Mouse (Mus musculus) embryo, embryonic 10.5 days (tissue): Measurements from ENCODE around the gene Rassf3.
A peak's percentile ranks its signal among the peaks of the same experiment; 100 is the strongest.

Experiments
- DNase-seq: peaks from one replicate; pipeline ENCODE4 v3.0.0-alpha.2; 2015; ENCODE audit warnings: low spot score

Rassf3 gene

DNA sequence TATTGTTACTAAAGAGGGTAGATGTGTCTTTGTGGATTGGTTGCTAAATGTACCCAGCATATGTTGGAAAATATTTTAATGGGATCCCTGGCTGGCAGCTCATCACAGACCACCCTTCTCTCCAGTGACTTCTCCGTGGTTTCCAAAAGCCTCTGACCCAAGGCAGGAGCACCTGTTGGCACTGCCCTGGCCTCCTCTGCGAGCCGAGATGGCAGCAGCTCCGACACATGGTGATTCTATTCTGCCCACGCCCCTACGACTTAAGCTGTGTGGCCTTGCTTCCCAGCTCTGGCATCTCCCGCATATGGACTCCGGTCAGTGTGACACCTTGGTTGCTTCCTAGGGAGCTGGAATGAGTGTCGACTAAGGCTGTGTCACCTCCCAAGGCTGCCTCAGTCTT, 73.0 kb downstream of the Rassf3 start:
- DNase-seq, result no peak

DNA sequence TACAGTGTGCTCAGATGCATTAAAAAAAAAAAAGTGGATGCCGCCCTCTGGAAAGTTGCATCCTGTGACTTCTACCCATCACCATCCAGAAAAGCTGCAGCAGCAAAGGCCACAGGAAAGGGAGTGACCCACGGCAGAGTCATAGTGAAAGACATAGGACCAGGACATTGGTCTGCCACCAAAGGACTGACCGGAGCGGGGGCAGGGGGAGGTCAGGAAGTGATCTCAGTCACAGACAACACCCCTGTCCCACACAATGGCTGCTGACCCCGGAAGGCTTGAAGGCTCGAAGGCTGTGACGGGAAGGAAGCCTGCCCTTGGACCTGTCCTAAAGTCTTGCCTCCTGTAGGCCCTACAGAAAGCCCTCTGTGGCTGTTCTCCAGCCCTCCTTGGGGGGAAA, 75.1 kb downstream of the Rassf3 start:
- no peak for DNase-seq

DNA sequence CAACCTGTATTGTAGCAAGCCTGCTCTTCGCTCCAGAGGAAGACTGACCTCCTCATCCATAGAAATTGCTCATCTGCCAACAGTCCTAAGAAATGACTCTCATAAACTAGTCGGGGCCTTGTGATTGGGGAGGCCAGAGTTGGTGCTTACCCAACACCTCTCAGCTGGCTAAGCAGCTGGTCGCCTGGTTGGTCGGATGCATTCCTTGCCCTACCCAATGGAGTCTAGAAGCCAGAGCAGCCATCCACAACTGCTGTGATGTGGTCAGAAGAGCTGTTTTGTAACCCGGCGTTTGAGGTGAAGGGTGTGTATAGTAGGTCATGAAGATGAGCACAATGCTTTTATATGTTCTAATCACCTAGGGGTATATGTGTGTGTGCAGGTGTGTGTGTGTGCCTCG, 77.5 kb downstream of the Rassf3 start:
- no peak for DNase-seq

DNA sequence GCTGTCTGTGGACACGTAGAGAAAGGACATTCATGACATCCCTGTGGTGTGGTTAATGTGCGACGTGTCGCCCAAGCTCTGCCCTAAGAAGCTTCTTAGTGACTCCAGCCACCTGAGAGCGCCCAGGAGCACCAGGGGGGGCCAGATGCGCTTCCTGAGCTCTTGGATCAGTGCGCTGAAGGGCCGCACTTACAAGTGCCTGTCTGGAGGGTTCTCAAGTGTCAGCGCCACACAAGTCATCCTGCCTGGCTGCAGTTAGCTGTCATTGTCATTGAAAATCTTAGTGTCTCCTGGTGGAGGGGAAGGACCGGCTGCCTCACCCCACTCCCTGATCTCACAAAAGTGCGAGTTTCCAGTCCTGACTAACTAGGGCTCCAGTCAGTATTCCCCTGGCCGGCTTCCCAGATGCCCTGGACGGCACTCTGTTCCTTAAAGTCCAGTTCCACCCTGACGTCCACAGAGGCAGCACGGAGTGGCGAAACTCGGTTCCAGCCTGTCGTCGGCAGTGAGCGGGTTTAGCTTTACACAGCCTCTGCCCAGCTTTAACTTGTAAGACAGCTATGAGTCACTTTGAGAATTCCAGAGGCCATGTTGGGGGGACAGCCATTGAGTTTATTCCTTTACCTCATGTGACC, 80.5 kb downstream of the Rassf3 start:
- DNase-seq, result no peak

DNA sequence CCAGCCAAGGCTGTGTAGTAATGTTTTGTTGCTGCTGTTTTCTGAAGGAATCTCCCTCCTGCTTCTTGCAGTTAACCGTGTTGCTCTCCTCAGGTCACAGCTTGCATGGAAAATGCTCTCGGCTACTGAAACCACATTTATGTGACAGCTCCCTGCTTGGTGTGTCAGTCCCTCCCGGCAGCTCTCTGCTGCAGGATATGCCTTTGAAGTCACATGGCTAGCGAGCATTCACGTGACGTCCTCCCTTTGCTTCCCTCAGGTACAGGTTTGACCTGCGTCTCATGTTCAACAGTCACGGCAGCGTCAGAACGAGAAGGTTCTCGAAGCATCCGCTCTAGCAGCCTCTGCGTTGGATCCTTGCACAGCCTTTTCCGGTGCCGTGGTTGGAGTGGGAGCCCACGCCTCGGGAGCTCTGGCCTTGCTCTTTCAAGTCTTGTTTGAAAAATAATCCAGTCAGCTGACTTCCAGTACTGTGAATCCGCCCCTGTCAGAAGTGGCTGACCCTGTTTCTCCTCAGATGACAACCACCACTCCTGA, 81.3 kb downstream of the Rassf3 start:
- no peak for DNase-seq

DNA sequence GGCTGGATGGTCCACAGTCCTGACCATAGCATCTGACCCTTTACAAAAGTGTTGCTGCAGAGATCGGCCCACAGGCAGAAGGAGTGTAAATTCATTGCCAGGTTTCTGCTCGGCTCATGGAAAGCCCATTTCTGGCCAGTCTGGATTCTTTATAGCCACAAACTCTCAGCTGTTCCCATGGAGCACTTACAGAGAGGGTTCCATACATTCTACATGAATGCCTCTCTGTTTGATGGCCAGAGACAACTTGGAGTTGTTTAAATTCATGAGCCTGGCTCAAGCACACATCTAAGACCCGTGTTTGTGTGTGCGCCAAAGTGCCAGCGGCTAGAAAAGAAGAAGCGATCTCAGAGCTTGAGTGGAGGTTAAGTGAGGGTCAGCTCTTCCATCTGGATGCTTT, 81.9 kb downstream of the Rassf3 start:
- no peak for DNase-seq

DNA sequence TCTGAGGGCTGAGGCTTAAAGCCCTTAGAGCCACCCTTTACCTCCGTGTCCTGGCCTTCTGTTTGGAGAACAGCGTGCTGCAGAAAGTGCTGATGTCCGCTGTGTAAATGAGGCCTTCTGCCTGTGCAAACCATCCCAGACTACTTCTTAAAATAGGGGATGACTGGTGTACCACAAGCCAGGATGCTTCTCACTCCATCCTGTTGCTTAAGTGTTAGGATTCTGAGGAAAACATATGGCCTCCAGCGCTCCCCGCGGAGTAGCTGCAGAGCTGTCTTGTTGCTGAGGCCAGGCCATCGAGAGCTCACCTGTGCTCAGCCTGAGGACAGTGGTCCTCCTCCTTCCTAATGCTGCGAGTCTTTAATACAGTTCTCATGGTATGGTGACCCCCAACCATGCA, 84.2 kb downstream of the Rassf3 start:
- DNase-seq, result no peak

DNA sequence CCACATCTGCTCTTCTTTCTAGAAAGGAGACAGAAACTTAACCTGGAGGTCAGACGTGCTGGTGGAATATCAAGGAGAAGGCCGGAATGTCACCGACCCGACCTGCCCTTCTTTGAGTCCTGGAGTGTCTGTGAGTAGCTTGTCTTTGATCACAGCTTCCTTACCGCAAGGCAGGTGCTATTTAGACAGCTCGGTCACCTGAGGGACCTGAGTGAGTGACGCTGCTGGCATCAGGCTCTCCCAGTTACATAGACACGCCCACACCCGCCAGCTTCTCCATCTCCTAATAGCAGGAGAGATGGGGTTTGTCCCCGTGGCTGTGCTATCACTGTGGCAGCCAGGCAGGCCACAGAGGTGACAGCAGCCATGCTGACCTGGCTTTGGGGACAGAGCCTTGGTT, 85.5 kb downstream of the Rassf3 start:
- no peak for DNase-seq

DNA sequence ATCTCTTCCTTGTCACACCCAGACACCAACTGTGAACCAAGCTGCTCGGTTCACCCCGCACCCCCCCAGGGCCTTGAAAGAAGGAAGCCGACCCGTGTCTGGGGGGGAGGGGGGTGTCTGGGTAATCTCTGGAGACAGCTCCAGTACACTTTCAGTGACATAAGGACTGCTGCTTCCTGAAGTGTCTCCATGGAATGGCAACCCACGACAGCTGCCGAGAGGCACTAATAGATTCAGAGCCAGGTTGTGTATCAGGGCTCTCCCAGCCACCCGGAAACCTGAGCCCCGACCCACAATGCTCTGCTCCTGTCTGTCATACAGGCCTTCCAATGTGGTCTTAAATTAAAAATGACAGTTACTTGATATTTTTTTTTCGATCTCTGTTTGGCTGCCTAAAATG, 89.8 kb downstream of the Rassf3 start:
- DNase-seq, result peak; percentile 27

DNA sequence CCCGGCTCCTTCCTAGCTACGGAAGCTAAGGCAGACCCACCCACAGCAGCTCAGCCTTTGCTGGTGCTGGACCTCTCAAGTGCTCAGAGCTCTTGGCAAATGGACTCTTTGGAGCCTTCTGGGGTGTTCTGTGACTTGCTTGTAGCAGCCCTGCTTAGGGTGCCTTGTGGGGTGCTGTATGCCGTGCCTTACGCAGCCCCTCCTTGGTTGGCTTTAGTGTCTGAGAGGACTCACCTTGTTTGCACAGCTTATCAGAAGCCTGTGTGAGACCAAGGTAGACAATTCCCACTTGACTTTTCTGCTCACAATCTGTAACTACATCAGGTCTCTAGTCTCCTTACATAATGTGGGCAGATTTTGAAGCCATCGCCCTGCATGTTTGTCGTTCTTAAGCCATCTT, 90.5 kb downstream of the Rassf3 start:
- DNase-seq, result no peak

DNA sequence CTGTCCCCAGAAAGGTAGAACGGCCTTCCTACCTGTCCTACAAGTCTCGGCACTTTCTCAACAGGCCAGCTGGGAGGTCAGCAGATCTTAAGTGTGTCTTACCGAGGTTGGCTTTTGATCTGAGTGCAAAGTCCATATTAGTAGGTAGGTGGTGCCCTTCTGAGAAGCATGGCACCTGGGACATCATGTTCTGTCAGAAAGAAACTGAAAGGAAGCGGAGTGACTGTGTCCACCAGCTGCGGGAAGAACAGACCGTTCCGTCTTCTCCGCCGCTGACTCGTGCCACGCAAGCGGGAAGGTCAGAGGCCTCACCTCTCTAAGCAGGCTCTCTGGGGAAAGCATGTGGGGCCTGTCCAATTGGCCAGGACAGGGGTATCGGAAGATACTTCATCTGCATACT, 91.4 kb downstream of the Rassf3 start:
- no peak for DNase-seq

DNA sequence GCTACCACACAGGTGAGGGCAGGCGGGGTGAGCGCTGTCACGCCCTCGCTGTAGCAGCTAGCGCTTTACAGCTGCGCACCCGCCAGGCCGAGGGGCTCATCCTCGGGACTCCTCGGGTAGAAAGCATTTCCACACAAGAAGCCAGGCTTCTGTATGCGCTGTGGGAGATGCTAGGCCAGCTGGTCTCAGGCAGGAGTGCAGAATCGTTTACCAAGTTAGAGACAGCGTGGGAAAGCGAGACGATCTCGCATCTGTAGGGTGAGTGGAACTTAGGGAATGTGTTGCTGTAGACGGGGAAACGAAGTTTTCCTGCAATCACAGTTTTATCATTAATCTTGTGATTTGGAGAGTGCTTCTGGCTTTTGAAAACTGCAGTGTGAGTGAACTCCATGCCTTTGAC, 94.9 kb downstream of the Rassf3 start:
- no peak for DNase-seq

DNA sequence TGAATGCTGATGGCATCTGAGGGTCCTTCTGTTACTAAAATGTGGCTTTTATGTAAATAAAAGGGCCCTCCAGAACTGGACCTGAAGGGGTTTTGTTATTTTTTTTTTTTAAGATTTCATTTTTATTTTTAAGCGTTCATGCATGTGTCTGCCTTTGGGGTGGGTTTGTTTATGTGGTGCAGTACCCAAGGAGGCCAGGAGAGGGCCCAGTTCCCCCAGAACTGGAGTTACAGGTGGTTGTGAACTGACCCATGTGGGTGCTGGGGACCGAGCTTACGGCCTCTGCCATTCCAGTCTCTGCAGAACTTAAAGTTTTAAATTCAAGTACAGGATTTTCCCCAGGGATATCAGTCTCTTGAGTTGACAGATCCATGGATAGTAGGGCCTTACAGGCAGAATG, 96.8 kb downstream of the Rassf3 start:
- DNase-seq, result no peak

DNA sequence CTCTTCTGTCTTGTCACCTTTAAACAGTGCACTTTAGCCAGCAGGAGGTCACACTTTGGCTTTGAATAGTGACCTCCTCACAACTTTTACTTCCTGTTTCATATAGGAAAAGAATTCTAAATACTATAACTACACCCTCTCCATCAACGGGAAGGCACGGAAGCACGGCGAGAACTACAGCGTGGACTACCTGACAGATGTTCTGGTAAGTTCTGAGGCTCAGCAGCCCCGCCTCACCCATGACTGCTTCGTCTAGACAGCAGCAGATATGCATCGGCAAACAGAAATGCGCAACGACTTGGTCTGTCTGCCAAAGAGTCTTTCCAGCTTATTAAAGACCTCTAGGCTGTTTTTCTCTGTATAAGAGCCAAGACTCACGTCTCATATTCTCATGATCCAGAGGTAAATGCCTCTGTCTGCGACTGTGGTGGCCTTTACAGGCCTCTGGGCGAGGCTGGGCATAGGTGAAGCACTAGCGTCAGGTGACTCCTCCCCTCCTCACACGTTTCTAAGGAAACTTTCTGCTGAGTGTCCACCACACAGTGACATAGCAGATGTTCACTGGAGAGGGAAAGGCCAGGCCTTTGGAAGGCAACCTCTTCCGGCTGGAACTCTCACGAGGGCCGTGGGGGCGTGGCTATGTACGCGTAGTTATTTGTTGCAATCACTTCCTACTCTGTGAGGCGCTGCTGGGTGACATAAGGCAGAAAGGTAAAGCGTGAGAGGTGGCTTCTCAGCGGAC, 99.4 kb downstream of the Rassf3 start:
- DNase-seq, result no peak

DNA sequence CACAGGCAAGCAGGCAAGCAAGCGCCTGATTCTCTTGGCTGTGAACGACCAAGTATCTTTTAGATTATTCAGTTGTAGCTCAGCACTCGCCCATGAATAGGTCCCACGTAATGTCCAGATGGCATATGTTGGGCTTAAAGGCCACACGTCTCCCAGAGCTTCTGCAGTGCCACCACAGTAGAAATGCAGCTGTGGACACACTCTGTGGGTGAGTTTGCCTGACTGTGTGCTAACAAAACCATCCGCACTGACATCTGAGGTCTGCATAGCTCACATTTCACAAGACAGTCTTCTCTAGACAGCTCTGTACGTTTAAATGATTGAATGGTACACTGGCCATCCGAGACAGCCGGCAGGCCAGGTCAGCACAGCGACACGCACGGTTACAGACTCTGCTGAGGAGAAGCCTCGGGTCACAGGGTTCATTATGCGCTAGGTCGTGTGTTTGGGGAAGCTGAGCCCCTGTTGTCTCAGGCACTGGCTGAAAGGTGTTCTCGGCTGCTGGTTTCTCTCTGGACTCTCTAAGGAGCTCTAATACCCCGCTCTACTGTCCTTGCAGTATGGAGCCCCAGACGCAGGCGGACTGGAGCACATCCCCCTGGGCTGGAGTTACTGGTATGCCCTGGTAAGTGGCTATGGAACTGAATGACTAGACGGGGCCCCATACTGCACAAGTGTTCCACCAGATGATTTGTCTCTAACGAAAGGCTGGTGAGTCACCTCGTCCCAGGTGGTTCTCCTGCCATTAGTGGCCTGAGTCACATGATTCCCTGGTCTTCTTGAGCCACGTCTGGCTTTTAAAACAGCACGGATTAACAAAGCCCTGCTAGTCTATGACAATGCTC, 100.3 kb downstream of the Rassf3 start:
- no peak for DNase-seq

DNA sequence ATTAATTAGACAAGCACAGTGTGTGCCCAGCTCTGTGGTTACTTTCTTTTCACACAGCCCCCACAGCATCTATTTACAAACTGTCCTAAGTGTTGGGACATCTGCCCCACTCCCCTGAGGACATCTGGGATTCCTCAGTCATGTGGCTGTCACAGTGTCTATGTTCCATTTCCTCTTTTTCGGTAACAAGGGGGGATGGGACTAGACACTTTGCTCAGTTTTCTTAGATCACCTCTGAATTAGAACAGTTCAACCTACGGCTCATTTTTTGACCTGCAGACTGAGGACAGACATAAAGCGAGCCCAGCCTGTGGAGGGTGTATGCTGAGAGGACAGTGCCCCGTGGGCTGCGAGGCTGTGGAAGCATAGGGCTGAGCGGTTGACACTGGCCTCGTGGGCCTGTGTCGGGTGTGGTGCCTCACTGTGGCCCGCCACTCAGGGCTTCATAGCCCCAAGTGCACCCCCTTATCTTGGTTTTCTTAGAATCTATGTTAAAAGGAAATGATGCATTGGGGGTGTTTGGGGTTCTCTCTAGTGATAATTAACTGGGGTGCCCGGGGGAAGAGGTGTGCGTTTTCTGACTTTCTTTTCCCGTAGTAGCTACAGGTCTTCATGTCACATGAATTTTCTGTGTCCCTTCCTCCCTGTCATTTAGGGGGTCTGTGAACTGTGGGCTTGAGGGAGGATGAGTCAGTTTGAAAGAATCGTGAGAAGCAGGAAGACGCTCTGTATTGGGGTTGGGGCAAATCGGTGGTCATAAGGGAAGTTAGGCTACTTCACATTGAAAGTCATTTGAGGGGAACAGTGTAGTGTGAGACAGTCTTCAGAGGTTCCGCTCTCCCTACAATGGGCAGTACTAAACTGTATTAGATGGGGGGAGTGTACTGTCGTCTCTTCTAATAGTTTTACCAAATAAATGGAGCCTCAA, 101.2 kb downstream of the Rassf3 start:
- no peak for DNase-seq

DNA sequence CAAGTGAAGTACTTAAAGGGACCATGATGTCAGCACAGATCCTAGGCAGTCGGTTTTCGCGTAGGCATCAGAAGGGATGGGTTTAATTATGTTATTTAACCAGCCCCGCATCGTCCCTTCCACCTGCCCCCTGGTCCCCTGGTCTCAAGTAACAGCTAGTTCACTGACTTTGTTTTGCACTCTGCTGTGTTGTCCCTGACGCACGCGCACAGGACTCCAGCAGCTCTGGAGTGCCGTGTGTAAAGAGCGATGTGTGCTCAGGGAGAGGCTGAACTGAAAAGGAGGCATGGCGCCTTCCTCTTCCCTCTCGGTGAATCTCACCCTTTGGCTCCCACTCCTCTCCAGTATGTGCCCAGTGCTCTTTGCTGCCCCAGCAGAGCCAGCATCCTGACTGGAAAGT, 102.1 kb downstream of the Rassf3 start:
- DNase-seq, result peak; percentile 19

DNA sequence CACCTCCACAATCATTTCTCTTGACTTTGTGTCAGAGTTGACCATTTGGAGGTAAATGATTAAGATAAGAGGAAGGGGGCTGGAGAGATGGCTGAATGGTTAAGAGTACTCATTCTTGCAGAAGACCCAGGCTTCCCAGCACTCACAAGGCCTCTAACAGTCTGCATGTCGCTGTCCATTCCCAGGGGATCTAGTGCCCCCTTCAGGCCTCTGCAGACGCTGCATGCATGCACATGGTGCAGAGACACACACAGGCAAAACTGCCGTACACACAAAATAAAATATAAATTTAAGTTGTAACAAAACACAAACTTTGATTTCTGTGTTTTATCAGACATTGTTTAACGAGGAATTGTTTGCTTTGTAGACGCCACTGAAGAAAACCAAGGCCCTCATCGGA, 105.4 kb downstream of the Rassf3 start:
- no peak for DNase-seq

DNA sequence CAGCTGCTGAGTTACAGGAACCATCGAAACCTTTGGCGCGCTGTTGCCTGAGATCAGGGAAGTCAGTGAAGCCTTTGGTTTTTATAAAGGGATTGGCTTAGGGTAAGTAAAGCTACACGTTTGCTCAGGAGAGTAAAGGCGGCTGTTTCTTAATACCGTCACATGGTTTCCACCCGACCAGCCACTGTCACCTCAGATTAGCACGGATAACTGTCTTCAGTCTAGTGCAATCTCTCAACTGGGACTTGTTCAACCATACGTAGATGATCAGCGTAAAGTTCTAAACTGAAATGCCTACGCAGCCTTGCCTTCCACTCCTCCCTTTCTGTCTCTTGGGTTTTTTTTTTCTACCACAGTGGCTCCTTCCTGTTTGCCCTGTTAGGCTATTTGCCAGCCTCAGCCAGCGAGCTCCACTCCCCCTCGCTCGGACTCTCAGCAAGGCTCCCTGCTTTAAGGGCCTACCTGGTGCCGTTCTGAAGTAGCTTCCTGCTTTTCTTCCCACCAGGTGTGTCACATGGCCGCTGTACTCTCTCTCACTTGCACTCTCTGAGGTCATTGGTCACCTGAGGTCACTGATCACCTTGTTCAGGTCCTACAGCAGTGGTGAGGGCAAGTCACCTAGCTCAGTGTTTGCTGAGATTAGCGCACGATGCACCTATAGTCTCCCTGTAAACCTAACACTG, 107.2 kb downstream of the Rassf3 start:
- no peak for DNase-seq

DNA sequence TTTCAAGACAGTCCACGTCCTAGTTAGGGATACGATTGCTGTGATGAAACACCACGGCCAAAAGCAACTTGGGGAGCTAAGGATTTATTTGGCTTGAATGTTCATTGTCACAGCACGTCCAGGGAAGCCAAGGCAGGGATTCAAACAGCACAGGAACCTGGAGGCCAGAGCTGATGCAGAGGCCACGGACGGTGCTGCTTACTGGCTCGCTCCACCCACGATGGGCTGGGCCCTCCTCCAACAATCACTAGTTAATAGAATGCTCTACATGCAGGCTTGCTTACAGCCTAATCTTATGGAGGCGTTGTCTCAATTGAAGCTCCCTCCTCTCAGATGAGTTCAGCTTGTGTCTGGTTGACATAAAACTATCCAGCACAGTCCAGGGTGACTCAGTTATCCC, 108.4 kb downstream of the Rassf3 start:
- DNase-seq, result no peak

DNA sequence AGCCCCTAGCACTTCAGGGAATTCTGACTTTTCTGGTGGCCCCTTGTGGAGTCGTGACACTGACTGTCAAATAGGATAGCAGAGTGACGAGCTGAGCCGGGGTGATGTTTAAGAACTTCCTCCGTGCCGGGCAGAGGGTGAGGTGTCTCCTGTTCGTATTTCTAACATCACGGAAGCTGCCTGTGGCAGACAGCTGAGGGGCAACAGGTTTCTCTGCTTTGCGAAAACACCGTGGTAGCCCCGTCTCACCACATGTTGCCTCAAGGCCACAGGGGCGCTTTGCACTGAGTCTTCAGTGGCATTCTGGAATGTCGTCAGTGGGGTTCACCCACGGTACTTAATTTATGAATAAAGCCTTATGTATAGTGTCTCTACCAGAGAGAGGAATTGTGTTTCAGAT, 108.9 kb downstream of the Rassf3 start:
- DNase-seq, result no peak
